Mouse (Mus musculus) right cerebral cortex, postnatal 4 days (tissue): Measurements from ENCODE around the gene Kcnn3.
A peak's percentile ranks its signal among the peaks of the same experiment; 100 is the strongest.

ENCODE experiments used
- DNase-seq: peaks from one replicate; pipeline ENCODE4 v3.0.0-alpha.2; 2022

Kcnn3 gene

DNA sequence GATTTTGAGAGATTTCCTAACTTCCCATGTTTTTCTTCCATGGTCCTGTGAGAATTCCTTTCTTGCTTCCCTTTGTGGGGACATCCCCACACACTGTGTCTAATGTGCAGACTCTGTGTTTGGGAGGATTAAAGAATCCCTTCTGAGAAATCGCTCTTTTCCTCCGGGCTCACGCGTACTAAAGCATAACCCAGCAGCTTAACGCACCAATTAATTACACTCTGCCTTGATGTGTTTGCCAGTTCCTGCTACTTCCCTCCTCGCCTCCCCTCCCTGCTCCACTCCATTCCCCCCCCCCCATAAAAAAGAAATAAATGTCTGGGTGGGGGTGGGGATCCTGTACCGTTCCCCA, 1.5 kb downstream of the Kcnn3 start:
- no peak for DNase-seq

DNA sequence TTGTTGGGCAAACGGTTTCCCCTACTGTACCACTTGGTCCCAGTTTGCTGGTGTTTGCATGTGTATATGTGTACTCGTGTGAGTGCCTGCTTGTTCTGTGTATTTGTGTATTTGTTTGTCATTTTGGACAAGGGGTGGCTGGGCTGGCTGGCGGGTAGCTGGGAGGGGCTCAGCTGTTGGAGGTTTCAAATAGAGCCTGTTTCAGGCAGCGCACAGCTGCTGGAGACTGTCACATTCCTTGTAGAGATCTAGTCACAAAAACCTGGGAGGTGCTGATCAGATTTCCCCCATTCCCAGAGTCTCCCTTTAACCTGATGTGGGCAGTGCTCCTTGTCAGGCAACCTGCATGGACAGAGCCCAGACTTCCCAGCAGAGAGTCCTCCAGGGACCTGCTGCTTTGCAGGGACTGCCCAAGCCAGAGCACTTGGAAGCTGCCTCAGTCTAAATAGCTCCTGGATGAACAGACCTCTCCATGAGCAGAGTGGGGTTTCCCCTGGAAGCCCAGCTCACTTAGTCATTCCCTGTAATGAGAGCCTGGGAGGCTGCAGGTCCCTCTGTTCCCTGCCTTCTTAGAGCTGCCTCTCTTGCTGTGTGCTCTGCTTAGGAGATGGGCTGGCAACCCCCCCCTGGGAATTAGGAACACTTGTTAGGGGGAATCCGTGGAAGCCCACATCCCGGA, 2.6 kb downstream of the Kcnn3 start:
- DNase-seq = peak; percentile 28

DNA sequence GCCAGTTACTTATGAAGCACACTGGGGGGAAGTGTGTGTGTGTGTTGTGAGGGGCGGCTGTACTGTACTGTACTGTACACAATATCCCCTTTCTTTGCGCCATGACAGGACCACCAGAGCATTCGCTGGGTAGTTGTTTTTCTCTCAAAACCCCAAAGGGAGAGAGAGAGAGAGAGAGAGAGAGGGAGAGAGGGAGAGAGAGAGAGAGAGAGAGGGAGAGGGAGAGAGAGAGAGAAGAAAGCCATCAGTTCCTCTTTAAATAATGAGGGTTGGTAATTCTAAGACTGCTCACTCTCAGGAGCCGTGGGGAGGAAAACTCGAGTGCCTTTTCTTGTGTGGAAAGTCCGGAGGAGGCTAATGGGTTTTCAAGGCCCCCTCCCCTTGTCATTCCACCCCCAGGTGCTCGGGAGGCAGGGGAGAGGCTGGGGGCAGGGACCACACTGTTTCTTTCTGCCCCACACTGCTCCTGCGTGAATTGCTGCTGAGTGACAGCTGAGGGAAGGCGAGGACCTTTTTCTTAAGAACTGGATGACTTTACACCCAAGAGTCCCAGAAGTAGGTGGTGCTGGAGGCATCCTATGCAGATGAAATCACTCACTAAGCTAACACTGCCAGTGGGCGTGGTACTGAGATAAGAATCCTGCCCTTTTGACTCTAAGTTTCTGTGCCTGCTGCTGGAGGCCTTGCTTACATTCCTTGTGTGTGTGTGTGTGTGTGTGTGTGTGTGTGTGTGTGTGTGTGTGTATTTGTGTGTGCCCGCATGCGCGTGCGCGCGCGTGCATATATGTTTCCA, 6.5 kb downstream of the Kcnn3 start:
- no peak for DNase-seq

DNA sequence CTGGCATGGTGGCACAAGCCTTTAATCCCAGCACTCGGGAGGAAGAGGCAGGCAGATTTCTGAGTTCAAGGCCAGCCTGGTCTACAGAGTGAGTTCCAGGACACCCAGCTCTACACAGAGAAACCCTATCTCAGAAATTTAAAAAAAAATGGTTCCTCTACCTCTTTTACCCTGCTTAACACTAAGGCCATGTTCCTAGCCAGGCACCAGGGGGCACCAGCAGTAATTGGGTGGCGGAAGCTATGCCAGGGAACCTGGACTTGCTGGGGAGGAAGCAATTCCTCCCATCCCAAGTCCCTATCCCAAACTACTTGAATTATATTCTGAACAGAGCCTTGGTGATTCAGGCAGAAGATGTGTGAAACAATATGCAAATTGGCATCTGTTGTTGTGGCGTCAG, 9.8 kb downstream of the Kcnn3 start:
- no peak for DNase-seq

DNA sequence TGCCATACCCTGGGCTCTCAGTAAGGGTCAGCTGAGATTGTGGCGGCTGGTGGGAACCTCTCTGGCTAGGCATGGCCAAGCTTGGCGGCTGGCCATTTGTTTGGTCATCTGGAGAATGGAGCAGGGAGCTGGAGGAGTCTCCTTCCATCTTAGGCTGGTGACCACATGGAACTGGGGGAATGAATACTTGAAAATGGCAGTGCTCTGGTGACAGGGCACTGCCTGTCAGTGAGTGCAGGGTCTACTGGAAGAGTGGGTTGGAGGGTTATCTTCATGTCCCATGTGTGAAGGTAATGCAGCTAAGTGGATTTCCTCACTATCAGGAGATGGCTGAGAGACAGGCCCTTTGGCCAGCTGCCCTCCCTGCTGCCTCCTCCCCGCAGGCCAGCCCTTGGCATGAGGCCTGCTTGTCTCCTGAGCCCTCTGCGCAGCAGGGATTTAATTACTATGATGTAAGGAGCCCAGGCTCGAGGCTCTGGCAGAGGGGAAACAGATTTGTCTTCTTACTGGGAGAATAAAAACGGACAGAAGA, 14.7 kb downstream of the Kcnn3 start:
- peak; percentile 56 for DNase-seq

DNA sequence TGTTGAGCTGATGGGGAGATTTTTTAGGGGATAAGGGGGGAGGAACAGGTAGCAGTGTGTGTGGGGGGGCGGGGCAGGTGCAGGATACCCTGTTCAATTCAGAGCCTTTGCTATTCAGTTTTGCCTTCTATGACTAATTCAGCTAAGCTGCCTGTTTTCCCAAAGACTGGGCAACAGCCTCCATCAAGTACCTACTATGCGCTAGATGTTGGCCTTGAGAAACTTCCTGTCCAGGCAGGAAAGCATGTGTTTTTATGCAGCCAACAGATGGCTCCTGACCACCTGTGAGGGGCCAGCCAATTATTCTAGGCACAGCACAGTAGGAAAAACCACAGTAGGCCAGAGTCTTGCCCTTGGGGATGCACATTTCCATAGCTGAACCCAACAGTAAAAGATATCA, 15.2 kb downstream of the Kcnn3 start:
- no peak for DNase-seq

DNA sequence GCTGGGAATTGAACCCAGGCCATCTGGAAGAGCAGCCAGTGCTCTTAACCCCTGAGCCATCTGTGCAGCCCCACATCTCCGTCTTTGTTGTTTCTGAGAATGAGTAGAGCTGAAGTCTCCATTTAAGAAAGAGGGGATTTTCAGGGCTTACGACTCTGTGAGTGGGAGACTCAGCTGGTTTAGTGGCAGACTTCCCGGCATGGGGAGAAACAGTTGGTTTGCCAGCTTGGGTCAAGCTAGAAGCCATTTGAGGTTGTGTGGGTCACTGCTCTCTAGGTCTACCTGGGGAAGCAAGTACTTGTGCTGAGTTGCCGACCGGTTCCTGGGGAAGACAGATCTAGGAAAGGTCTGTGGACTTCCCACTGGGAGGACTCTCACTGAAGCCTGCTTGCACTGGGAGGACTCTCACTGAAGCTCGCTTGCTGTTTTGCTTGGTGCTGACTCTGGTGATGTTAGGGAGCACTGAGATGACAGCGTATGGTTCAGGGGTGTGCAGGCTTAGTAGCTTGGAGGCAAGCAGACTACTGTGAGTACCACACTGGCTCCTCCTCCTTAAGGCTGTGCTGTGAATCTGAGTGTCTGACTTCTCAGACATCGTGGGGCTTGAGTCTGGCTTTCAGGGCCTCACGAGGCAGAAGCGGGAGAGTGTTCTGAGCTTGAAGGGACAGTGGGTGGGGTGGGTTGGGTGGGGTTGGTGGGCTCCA, 19.2 kb downstream of the Kcnn3 start:
- DNase-seq = no peak

DNA sequence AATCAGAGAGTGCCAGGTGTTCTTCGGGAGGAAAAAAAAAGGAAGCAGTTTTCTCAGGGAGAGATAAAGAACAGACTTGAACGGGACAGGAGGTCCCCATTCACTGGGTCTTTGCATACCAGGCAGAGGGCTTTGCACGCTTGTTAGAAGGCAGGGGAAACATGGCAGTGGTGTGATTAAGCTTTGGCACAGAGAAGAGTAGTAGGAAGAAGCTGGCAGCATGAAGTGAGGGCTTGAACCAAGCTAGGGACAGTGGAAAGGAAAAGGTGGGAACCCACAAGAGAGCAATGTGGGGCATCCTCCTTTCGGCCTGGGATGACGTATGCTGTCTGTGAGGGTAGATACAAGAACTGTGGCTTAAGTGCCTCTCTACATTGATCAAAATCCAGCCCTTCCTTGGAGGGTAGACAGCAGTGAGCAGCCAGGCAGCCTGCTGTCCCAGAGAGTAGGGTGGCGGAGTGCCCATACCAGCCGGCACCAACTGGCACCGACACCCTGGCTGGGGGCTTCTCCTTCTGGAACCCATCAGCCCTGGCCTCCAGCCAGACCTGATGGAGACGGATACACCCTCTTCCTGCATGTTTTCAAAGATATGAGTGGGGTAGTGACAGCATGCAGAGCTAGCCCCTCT, 19.9 kb downstream of the Kcnn3 start:
- DNase-seq = peak; percentile 85

DNA sequence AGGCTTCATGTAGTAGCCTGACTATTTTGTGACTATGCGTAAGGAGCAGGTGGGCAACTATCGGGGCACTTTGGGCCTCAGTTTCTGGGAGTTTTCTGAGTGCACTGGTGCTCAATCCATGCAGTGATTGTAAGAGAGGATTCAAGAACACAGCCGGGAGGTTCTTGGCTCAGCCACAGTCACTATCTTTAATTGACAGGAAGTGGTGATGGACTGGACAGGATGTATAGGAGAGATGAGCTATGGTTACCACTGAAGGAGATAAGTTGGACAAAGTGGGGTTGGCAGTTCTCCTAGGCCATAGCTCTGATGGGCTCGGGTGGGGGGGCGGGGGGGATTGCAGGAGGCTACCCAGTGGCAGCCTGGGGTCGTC, 20.4 kb downstream of the Kcnn3 start:
- no peak for DNase-seq

DNA sequence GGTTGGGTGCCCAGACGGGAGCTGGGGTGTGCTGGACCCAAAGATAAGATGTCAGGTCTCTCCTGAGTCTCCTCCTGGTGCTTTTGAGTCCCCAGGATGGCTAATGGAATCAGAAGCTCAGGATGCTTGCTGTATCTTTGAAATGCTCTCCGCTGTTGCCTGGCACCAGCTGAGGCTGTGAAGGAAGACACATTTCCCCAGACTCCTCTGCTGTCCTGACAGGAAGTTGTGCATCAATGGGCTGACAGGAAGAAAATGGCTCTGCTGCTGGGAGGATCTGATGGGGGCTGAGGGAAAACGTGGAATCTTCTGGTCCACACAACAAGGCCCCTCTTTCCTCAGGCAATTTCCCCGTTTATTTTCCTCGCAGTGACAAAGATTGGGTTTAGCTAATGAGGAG, 27.0 kb downstream of the Kcnn3 start:
- DNase-seq = peak; percentile 32

DNA sequence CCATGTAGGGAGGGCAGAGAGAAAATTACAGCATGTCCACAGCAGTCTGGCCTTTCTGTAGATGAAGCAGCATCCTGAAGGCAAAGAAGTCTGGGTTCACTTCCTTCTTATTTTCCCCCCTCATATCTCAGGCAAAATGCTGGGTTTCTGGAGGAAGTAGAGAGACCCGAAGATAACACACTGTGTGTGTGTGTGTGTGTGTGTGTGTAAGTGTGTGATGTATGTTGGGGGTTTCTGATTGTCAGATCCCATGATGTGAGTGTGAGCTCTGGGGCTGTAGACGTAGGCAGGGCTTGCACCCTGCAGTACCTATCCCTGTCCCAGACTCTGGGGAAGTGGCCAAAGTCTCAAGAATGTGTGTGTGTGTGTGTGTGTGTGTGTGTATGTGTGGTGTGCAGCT, 28.8 kb downstream of the Kcnn3 start:
- no peak for DNase-seq

DNA sequence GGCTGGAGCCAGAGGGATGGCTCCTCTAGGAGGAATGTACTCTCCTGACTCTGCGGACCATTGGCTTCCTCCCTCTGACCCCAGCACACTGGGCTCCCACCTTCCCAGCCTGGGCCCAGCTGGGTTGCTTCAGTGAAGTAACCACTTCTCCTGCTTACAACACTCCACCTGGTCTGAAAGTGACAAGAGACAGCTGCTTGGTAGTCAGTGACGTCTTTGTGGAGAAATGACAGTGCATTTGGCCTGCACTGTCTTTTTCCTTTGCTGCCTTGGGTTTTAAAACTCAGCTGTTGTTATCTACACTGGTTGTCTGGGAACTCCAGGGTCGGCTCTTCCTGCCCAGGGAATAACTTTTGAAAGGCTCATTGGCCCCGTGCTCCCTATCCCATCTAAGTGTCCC, 29.5 kb downstream of the Kcnn3 start:
- DNase-seq = no peak

DNA sequence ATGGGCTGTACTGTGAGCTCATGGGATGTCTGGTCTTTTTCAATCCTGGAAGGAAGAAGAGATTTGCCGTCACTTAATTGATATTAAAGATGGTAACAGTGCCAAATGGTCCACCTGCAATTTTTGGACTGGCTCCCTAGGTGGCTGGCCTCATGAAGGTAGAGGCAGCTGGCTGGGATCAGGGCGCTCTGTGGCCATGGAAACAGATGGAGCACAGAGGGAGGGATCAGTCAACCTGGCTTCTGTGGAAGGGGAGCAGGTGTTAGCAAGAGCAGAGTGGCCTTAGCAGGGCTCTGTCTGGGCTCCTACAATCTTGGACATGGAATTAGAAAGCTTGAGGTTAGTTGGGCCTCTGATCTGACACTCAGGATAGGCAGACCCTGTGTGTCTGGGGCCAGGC, 31.9 kb downstream of the Kcnn3 start:
- no peak for DNase-seq

DNA sequence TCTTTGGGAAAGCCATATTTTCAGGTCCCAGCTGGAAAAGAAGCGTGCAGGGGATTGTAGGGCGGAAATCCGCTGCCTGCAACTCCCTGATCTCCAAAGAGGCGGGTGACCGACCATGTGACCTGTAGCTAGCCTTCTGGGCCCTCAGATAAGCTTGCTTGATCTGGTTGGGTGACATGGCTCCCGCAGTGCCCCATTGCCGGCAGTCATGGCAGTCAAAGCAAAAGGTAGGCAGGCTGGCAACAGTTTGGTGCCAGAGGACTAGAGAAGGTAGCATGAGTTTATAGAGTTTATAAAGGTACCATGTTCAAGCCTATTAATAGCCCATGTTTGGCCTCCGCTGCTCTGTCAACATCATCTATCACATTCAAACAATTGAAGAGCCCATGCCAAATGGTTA, 33.5 kb downstream of the Kcnn3 start:
- no peak for DNase-seq

DNA sequence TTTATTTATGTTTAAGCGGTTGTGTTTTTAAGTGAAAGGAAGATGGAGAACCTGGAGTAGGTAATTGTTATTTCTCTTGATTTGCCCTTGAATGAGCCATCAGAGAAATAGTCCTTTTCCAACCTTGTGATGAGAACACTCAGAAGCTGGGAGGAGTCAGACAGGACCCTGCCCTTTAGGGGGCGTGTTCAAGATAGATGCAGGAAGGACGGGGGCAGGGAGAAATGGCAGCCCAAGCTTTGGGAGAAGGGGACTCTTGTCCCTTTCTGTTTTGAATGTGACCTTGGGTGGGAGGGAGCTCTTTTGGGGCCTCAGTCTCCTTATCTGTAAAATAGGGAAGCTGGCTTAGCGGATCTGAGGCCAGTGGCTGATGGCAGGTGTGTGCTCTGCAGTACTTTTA, 34.0 kb downstream of the Kcnn3 start:
- no peak for DNase-seq

DNA sequence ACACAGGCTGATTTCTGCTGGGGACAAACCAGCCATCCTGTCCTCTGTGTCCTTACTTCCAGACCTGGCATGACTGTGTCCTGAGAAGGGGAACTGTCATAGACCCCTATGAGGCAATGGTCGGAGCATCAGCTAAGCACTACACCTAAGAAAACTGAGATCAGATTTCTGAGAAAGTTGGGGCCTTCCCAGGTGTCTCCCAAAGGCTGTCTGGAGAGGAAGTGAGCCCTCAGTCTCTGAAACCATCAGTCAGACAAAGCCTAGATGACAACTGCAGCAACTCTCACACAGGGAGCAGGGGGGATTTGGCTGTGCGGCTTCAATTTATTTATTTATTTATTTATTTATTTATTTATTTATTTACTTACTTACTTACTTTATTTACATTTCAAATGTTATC, 34.6 kb downstream of the Kcnn3 start:
- no peak for DNase-seq

DNA sequence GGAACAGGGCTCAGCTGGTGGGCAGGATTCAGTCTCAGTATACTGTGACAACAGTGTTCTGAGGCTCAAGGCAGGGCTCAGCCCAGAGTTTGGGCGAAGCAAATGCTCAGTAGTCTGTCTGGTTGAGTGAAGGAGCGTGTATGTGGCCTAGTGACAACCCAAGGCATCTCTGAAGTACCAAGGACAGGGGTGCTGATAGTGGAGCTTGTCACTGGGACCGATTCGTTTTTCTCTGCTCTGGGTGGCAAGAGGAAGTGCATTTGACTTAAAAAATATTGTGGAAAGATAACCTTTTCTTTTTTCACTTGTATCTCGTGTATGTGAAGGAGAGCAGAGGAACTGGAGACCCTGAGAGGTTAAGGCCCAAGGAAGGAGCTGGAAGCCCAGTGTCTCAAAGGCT, 37.8 kb downstream of the Kcnn3 start:
- DNase-seq = no peak

DNA sequence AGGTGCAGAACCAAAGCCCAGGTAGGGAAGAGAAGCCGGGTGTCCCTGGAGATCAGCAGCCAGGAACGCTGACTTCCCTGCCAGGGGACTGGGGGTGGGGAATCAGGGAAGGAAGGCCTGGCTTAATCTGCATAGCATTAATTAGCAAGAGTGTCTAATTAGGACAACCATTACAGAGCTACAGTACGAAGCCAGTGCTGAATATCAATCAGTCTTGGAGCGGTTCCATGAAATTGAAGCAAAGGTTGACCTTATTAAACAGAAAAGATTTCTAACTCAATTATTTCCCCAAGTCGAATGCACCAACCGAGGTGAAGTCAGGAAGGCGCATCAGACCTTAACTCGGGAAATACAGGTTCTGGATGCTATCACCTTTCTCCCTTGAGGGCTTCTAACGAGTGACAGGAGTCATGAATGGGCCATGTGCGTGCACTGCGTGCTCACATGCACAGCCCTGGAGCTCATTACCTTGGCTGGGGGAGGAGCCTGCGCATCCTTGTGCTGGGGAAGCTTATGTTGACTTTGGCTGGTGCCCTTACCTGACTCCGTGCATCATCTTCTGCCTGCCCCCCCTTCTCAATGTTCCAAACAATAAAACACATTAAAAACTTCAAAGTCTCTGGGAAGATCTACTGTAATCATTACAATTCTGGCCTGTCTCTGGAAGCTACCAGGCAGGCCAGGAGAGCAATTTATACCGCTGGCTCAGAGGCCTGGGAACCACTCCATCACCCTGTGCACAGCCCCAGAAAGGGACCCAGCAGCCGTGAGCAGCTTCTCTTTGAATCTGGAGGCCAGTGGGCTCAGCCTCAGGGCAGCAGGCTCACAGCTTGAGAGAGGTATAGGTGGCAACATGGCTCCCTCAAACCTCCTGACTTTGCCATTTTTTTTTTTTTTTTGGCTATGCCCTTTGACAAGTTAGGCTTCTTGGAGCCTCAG, 39.3 kb downstream of the Kcnn3 start:
- DNase-seq = peak; percentile 30

DNA sequence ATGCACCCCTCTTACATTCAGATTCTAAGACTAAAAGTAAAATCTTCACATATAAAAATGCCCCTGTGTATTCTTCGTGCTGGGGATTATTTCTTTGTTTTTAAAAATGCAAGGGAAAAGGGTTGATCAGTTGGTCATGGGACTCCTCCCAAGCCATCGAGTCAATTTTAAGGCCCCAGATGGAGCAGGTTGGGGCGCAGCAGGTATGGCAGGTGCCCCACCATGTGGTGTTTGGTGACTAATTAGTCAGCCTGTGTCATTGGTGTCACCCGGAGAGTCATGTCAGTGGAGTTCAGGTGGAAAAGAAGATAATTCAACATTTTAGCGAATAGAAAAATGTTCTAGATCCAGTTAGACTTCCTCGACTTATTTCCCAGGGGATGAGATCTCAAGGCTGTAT, 41.4 kb downstream of the Kcnn3 start:
- DNase-seq = no peak

DNA sequence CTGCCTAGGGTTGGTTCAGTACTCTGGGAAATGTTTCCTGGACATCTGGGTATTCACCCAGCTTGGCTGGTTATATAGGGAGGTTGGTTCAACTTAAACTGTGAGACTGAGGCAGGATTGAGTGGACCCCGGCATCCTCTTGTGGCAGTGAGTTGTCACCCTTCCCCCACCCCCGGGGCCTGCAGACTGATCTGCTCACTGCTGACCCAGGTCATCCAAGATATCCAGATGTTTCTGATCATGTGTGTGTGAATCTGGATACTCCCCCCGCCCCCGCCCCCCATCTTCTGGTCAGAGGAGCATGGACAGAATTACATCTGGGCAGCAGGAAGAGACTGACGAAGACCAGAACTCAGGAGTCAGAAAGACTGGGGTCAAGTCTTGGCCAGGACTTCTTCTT, 45.4 kb downstream of the Kcnn3 start:
- DNase-seq = no peak

DNA sequence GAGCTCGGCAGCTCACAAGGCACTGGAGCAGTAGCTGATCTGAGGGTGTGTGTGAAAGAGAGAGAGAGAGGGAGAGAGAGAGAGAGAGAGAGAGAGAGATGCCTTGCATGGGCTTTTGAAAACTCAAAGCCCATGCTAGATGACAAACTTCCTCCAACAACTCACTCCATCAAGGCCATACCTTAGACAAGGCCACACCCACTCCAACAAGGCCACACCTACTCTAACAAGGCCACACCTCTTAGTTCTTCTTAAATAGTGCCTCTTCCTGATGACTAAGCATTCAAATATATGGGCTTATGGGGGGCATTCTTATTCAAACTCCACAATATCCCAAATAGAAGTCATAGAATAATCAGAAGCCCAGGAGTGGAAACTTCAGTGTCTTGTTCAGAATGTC, 49.1 kb downstream of the Kcnn3 start:
- DNase-seq = no peak

DNA sequence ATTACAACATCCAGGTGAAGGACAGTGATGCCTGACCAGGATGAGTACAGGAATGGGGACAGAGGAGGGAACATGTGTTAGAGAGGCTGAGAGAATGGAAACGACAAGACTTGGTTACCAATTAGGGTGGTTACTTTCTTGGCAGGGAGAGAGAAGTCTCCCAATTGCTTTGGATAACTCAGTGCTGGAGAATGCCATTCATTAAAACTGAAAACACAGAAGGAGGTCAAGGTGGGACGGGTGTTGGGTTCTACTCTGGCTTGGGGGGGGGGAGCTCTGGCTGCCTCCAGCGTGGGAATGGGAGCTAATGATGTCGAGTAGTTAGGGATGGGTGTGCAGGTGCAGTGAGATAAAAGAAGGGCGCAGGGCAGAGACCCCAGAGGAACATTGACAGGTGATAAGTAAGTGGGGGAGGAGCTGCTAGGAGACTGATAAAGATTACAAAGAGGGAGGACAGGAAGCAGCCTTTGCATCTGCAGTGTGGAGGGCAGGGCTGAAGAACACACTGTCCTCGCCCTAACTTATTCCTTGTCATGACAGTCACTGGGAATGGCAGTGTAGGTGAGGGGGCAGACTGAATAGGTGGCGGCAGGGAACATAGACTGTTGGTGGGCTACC, 49.9 kb downstream of the Kcnn3 start:
- DNase-seq = no peak
